Mouse (Mus musculus) bone marrow macrophage, adult 2 months (primary cell): ENCODE results near the gene Snrnp70. TPM values are rescaled to one million over a fixed set of nuclear protein-coding genes. Genes with fewer than 3 reads are reported as not detected.
A peak's percentile ranks its signal among the peaks of the same experiment; 100 is the strongest.

ENCODE experiments used
- H3K27ac ChIP-seq: 2 replicates; pipeline ENCODE4 v1.5.1; 2012; ENCODE audit warnings: low read depth, low read length; ENCODE audit not compliant: insufficient read depth
- H3K4me1 ChIP-seq: 2 replicates; pipeline ENCODE4 v1.6.1; 2012; ENCODE audit warnings: low read length; ENCODE audit not compliant: control insufficient read depth, insufficient read depth
- H3K4me3 ChIP-seq: 2 replicates; pipeline ENCODE4 v1.5.1; 2012; ENCODE audit warnings: mild to moderate bottlenecking, low read length, moderate library complexity; ENCODE audit not compliant: insufficient read depth
- CTCF ChIP-seq: IDR thresholded peaks from 2 replicates; pipeline ENCODE4 v1.5.1; 2012; ENCODE audit warnings: low read depth, mild to moderate bottlenecking, low read length, moderate library complexity
- POLR2A ChIP-seq: IDR thresholded peaks from 2 replicates; pipeline ENCODE4 v1.6.1; 2012; ENCODE audit warnings: mild to moderate bottlenecking, low read depth, low read length, borderline replicate concordance
- polyA plus RNA-seq: library from polyadenylated mRNA; stranded (reverse); fragments of >200 nt; gene quantifications from 2 replicates; pipeline ENCODE4 v1.2.4, GENCODE M21; 2012; ENCODE audit not compliant: missing spikeins, insufficient read depth, insufficient read length

Gene Snrnp70
- polyA plus RNA-seq, 1 experiment = 385 TPM

DNA sequence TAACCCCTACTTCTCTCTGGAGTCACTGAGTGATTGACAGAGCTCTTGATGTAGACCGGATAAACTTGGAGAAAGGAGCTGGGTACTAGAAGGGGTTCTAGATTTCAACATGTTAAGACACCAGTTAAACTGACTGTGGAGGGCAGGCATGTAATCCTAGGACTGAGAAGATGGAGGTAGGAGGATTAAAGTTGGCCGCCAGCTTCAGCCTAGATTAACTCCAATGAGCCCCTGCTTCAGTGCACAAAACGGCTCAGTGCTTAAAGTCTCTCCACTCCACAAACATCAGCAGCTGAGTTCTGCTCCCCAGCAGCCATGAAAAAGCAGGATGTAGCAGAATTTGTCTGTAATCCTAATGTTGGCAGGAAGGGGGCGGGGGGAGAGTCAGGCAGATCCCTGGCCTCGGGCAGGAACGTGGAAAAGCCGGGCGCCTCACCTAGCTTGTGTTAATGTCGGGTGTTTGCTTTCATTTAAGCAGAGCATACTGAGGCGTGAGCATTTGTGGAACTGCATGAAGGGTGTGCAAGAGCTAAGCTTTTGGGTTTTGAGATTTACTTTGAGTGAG, 6.1 kb upstream of the Snrnp70 start:
- no peak for TF ChIP-seq CTCF
- no peak for TF ChIP-seq POLR2A
- no peak overlapping the region for H3K4me3 ChIP-seq
- H3K27ac ChIP-seq = no peak overlapping the region
- peaks cover 11% of the 10 kb centered on the region; the same call in 1 of the 2 replicates for H3K4me1 ChIP-seq

DNA sequence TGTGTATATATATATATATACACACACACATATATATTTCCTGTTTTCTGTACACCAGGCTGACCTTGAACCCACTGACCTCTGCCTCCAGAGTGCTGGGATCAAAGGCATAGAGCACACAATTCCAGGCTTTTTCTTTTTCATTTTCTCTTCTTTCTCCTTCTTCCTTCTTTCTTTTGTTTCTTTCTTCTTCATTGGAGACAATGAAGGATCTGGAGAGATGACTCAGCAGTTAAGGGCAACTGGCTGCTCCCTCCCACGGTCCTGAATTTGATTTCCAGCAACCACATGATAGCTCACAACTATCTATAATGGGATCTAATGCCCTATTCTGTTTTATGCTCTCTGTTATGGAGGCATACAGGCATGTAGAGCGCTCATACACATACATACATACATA, 1.2 kb upstream of the Snrnp70 start:
- H3K4me3 ChIP-seq = no peak overlapping the region
- H3K27ac ChIP-seq = peak overlapping the region; percentile 11; the same call in 1 of the 2 replicates
- TF ChIP-seq POLR2A (no peak), CTCF (no peak)
- peaks cover 13% of the 10 kb centered on the region for H3K4me1 ChIP-seq

DNA sequence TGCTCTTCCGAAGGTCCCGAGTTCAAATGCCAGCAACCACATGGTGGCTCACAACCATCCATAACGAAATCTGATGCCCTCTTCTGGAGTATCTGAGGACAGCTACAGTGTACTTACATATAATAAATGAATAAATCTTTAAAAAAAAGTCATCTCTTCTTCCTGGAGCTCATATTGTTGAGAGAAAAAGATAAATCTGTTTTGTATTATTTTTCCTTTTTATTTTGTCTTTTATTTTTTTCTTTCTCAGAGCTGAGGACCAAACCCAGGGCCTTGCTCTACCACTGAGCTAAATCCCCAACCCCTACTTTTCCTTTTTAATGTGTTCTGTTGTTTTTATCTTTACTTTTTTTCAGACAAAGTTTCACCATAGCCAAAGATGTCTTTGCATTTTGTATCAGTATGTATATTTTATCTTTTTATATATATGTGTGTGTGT, 814 bp upstream of the Snrnp70 start:
- Histone ChIP-seq H3K27ac (peak overlapping the region; percentile 83), H3K4me3 (peak overlapping the region; percentile 76), H3K4me1 (peaks cover 16% of the 10 kb centered on the region)

DNA sequence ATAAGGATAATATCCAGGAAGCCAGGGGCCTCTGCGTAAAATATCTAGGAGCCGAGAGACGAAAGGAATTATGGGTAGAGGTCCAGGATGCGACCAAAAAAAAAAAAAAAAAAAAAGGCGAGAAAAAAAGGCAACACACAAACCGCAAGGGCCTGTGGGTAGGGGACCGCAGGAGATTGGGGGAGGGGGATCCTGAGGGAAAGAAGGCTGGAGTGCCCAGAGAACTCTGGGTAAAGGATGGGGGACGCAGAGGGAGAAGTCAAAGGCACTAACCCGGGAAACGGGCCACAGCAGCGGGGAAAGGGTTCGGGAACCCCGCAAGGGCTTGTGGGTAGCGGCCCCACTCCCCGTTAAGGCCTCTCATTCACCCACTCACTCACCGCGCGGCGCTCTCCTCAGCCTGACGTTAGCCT, 407 bp downstream of the Snrnp70 start:
- H3K27ac ChIP-seq = peak overlapping the region; percentile 85
- H3K4me1 ChIP-seq = peaks cover 16% of the 10 kb centered on the region
- peak overlapping the region; percentile 70 for H3K4me3 ChIP-seq
- TF ChIP-seq CTCF = no peak
- TF ChIP-seq POLR2A = no peak

DNA sequence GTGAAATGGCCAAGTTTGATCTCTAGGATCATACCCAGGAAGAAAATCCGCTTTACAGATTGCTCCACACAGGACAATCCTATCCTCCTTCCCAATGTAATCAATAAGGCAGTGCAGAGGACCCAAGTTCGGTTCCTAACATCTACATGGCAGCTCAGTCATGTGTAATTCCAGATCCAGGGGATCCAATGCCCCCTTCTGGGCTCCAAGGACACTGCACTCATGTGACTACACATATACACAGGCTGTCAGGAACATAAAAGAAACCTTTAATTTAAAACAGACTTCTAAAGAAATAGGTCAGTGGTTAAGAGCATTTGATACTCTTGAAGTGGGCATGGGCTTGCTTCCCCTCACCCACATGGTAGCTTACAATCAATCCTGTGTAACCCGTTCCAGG, 9.5 kb downstream of the Snrnp70 start:
- Histone ChIP-seq H3K4me3 (no peak overlapping the region), H3K27ac (no peak overlapping the region), H3K4me1 (peaks cover 18% of the 10 kb centered on the region)
- TF ChIP-seq CTCF (no peak), POLR2A (no peak)

DNA sequence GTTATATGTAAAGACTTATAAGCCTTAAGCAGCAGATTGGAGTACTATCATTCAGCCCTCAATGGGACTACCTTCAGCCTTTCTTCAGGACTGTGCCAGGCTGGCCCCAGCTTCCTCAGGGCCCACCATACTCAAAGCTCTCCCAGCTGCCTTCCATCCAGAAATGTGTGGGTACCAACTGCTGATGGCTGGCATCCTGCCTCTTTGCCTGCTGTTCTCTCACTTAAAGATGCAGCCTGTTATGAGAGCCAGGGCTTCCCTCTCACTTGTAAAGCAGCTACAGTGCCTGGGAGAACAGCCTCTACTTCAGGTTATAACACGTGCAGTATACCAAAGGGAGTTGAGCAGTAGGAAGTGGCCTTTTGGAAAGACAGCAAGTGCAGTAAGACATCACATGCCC, 19.5 kb downstream of the Snrnp70 start:
- Histone ChIP-seq H3K4me3 (no peak overlapping the region), H3K4me1 (no peaks in the 10 kb centered on the region)
- TF ChIP-seq CTCF (no peak), POLR2A (no peak)

DNA sequence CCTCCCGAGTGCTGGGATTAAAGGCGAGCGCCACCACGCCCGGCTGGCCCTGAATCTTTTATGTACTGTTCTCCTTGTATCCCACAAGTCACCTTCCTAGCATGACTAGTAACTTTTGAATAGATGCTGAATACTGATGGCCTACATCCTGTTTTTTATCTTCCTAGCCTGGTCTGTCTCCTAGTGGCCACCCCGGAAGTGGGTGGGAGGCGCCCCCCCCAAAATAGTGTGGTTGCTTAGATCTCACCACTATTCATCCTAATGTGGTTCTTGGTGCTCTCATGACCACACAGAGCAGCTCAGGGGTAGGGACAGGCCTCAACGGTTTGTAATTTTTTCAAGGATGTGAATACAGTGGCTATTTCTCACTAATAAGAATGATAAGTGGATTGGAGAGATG, 20.9 kb downstream of the Snrnp70 start:
- H3K4me3 ChIP-seq = no peak overlapping the region
- H3K4me1 ChIP-seq = 0 out of 2 replicates have a peak, but pooled peaks cover 3% of the 10 kb centered on the region
- no peak overlapping the region for H3K27ac ChIP-seq
- TF ChIP-seq POLR2A = no peak
- no peak for TF ChIP-seq CTCF

More for the DNA sequence above, 19.5 kb downstream of the Snrnp70 start:
- no peak overlapping the region for H3K27ac ChIP-seq

DNA sequence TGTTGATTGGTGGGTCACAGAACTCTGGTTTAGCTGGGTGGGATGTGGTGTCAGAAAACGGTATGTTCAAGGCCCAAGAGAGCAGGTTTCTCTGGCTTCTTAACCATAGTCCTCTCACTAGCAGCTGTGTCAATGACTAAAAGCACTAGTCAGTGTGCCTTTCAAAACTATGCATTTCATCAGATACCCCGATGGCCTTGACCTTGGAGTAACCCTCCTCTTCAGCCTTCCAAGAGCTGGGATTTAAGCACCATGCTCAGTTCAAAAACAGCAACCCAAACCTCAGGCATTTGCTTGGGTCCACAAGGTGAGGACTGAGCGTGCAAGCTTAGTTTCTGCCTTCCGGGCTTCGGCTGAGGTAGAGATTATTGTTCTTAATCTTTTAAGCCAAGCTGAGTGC, 23.2 kb downstream of the Snrnp70 start:
- Histone ChIP-seq H3K4me3 (no peak overlapping the region), H3K27ac (no peak overlapping the region), H3K4me1 (0 out of 2 replicates have a peak, but pooled peaks cover 3% of the 10 kb centered on the region)
- no peak for TF ChIP-seq POLR2A
- TF ChIP-seq CTCF = no peak

DNA sequence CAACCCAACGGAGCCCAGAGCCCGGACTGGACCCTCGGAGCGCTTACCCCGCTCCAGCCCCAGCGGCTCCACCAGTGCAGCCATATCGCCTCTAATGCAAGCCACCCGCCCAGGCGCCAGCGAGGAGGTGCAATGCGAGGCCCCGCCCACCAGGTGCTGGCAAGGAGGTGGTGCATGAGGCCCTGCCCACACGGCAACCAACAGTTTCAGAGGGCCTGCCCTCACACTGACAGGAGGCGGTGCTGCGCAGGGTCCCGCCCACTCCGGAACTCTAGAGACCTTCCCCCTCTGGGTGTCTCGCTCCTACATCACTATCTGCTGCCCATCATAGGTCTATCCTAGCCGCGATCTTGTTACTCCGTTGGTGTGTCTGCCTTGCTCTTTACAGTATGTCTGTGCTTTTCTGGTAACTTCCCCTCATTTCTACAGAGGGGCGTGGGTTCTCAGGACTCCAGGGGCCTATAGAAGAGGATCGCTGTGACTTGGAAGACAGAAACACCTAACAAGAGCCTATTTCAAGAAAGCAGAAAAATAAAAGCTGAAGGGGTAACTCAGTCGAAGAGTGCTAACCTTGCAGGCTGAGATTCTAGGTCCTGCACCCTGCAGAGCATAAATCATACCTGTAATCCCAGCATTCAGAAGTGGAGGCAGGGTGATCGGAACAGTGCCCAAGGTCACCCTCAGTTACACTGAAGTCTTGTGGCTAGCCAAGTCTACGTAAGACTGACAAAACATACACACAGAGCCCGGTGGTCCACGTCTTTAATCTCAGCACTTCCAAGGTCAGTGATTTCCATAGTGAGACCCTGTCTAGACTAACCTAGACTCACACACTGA, 24.8 kb downstream of the Snrnp70 start, which contains the start of gene Lin7b:
Lin7b (minus strand) TSS at position 109 of the 837 bp plus-strand sequence.
- Histone ChIP-seq H3K4me1 (0 out of 2 replicates have a peak, but pooled peaks cover 3% of the 10 kb centered on the region), H3K4me3 (peak within 1 kb of the TSS; percentile 59)
- no peak for TF ChIP-seq POLR2A
- TF ChIP-seq CTCF = no peak

More for the DNA sequence above, 24.8 kb downstream of the Snrnp70 start, which contains the start of gene Lin7b:
- H3K27ac ChIP-seq = no peak within 1 kb of the TSS
